Mouse (Mus musculus) left cerebral cortex, postnatal 14 days (tissue): Measurements from ENCODE around the gene Pakap. TPM values are rescaled to one million over a fixed set of nuclear protein-coding genes. Genes with fewer than 3 reads are reported as not detected.

Experiments used
- total RNA-seq, 2 experiments: library from RNA; stranded (reverse); gene quantifications; 2 replicates each; pipeline ENCODE4 v1.2.3; 2021

Pakap gene
- total RNA-seq, 2 experiments from 2014 or later: 20.4 to 21.3 TPM

Other genes starting within 250 kb of the Pakap start
- gene Palm2, start 133.9 kb upstream of the Pakap start, total RNA-seq: 10 to 100 TPM; 61.6 to 70.7 TPM
- gene Akap2, start 149.5 kb downstream of the Pakap start, total RNA-seq: 10 to 100 TPM; 34.4 to 39.5 TPM